Mouse (Mus musculus) MEL (cell line): Measurements from ENCODE around the gene Hdac11. TPM values are rescaled to one million over a fixed set of nuclear protein-coding genes. Genes with fewer than 3 reads are reported as not detected.

Source experiments
- DNase-seq: peaks from one replicate; pipeline ENCODE4 v3.0.0; 2011; ENCODE audit warnings: low read depth, low spot score
- H3K27ac ChIP-seq: 2 replicates; pipeline ENCODE4 v1.5.1; 2012; ENCODE audit warnings: low read depth, mild to moderate bottlenecking, control low read depth, low read length, moderate library complexity; ENCODE audit not compliant: control insufficient read depth
- H3K27me3 ChIP-seq, 2 experiments: fragments of 150-350 bp in 1 of 2; sonication (generic) in 1 of 2; 2 replicates each; pipeline ENCODE4 v1.6.1; 2012; ENCODE audit warnings: low read length in 2 of 2, mild to moderate bottlenecking in 2 of 2, improper control_type of control experiment in 1 of 2, moderate library complexity in 1 of 2; ENCODE audit not compliant: insufficient read depth in 2 of 2, control insufficient read depth in 1 of 2
- H3K36me3 ChIP-seq, 2 experiments: 2 replicates each; pipeline ENCODE4 v1.6.1; 2012 to 2014; ENCODE audit warnings: low read length in 2 of 2, improper control_type of control experiment in 1 of 2, inconsistent platforms in 1 of 2, mild to moderate bottlenecking in 1 of 2; ENCODE audit not compliant: insufficient read depth in 2 of 2, control insufficient read depth in 1 of 2
- H3K4me1 ChIP-seq, 2 experiments: fragments of 150-350 bp in 1 of 2; sonication (generic) in 1 of 2; 2 replicates each; pipeline ENCODE4 v1.6.1; 2012; ENCODE audit warnings: low read length in 2 of 2, improper control_type of control experiment in 1 of 2, mild to moderate bottlenecking in 1 of 2; ENCODE audit not compliant: insufficient read depth in 2 of 2, control insufficient read depth in 1 of 2
- H3K4me3 ChIP-seq, 2 experiments: fragments of 150-350 bp in 1 of 2; sonication (generic) in 1 of 2; 2 replicates each; pipeline ENCODE4 v1.5.1; 2012; ENCODE audit warnings: low read depth in 2 of 2, low read length in 2 of 2, mild to moderate bottlenecking in 2 of 2, moderate library complexity in 2 of 2, control low read depth in 1 of 2, improper control_type of control experiment in 1 of 2; ENCODE audit not compliant: control insufficient read depth in 1 of 2, insufficient read depth in 1 of 2
- H3K79me2 ChIP-seq: 2 replicates; pipeline ENCODE4 v1.6.1; 2012; ENCODE audit warnings: mild to moderate bottlenecking, low read length, moderate library complexity; ENCODE audit not compliant: control insufficient read depth, poor library complexity, insufficient read depth
- H3K9ac ChIP-seq: 2 replicates; pipeline ENCODE4 v1.6.1; 2012; ENCODE audit warnings: low read depth, mild to moderate bottlenecking, control low read depth, low read length, moderate library complexity; ENCODE audit not compliant: control insufficient read depth, poor library complexity, severe bottlenecking
- H3K9me3 ChIP-seq: fragments of 150-350 bp; sonication (generic); replicated peaks from 2 replicates; pipeline ENCODE4 v1.6.1; 2012; ENCODE audit warnings: mild to moderate bottlenecking, low read length, improper control_type of control experiment, moderate library complexity; ENCODE audit not compliant: insufficient read depth
- CHD1 ChIP-seq: IDR thresholded peaks from 2 replicates; pipeline ENCODE4 v1.6.1; 2012; ENCODE audit warnings: low read depth, mild to moderate bottlenecking, inconsistent platforms, low read length, improper control_type of control experiment
- ETS1 ChIP-seq: IDR thresholded peaks from 2 replicates; pipeline ENCODE4 v1.6.1; 2012; ENCODE audit warnings: low read depth, mild to moderate bottlenecking, inconsistent platforms, low read length, improper control_type of control experiment, moderate library complexity
- GATA1 ChIP-seq: IDR thresholded peaks from 2 replicates; pipeline ENCODE4 v1.6.1; 2011; ENCODE audit warnings: low read depth, low read length, improper control_type of control experiment
- MAFK ChIP-seq: IDR thresholded peaks from 2 replicates; pipeline ENCODE4 v1.6.1; 2011; ENCODE audit warnings: low read depth, mild to moderate bottlenecking, low read length, improper control_type of control experiment, borderline replicate concordance
- MXI1 ChIP-seq: IDR thresholded peaks from 2 replicates; pipeline ENCODE4 v1.6.1; 2011; ENCODE audit warnings: mild to moderate bottlenecking, low read depth, low read length, improper control_type of control experiment
- MYB ChIP-seq: IDR thresholded peaks from 2 replicates; pipeline ENCODE4 v1.6.1; 2011; ENCODE audit warnings: mild to moderate bottlenecking, low read depth, low read length, improper control_type of control experiment
- MYC ChIP-seq: IDR thresholded peaks from 2 replicates; pipeline ENCODE4 v1.6.1; 2011; ENCODE audit warnings: low read depth, mild to moderate bottlenecking, low read length, improper control_type of control experiment, moderate library complexity
- NELFE ChIP-seq: IDR thresholded peaks from 2 replicates; pipeline ENCODE4 v1.6.1; 2011; ENCODE audit warnings: low read depth, low read length, improper control_type of control experiment
- POLR2A ChIP-seq, 2 experiments: IDR thresholded peaks; 2 replicates each; pipeline ENCODE4 v1.6.1; 2011 to 2012; ENCODE audit warnings: low read length in 2 of 2, mild to moderate bottlenecking in 2 of 2, control low read depth in 1 of 2, improper control_type of control experiment in 1 of 2, low read depth in 1 of 2, moderate library complexity in 1 of 2; ENCODE audit not compliant: control insufficient read depth in 1 of 2, insufficient read depth in 1 of 2, poor library complexity in 1 of 2
- POLR2AphosphoS2 ChIP-seq: IDR thresholded peaks from 2 replicates; pipeline ENCODE4 v1.6.1; 2011; ENCODE audit warnings: low read length, improper control_type of control experiment
- POLR2AphosphoS5 ChIP-seq: IDR thresholded peaks from 2 replicates; pipeline ENCODE4 v1.6.1; 2012; ENCODE audit warnings: low read depth, borderline replicate concordance, mild to moderate bottlenecking, inconsistent platforms, low read length, moderate library complexity, mixed read lengths
- RAD21 ChIP-seq: IDR thresholded peaks from 2 replicates; pipeline ENCODE4 v1.6.1; 2011; ENCODE audit warnings: mild to moderate bottlenecking, low read depth, low read length, improper control_type of control experiment
- SIN3A ChIP-seq: IDR thresholded peaks from 2 replicates; pipeline ENCODE4 v1.6.1; 2012; ENCODE audit warnings: low read length, improper control_type of control experiment, inconsistent platforms
- TAL1 ChIP-seq: IDR thresholded peaks from 2 replicates; pipeline ENCODE4 v1.6.1; 2012; ENCODE audit warnings: mild to moderate bottlenecking, inconsistent platforms, low read length, moderate library complexity, mixed read lengths
- TBP ChIP-seq: IDR thresholded peaks from 2 replicates; pipeline ENCODE4 v1.8.0; 2011; ENCODE audit warnings: low read depth, low read length, improper control_type of control experiment
- TCF12 ChIP-seq: IDR thresholded peaks from 2 replicates; pipeline ENCODE4 v1.6.1; 2014; ENCODE audit warnings: low read depth, mild to moderate bottlenecking, inconsistent platforms, low read length, improper control_type of control experiment, moderate library complexity
- UBTF ChIP-seq: IDR thresholded peaks from 2 replicates; pipeline ENCODE4 v1.6.1; 2012; ENCODE audit warnings: low read depth, mild to moderate bottlenecking, inconsistent platforms, low read length, improper control_type of control experiment, moderate library complexity, borderline replicate concordance; ENCODE audit not compliant: insufficient read depth
- USF1 ChIP-seq: IDR thresholded peaks from 2 replicates; pipeline ENCODE4 v1.6.1; 2014; ENCODE audit warnings: low read depth, mild to moderate bottlenecking, inconsistent platforms, low read length, improper control_type of control experiment, moderate library complexity
- USF2 ChIP-seq, 2 experiments: IDR thresholded peaks; 2 replicates each; pipeline ENCODE4 v1.6.1; 2011 to 2012; ENCODE audit warnings: improper control_type of control experiment in 2 of 2, low read length in 2 of 2, borderline replicate concordance in 1 of 2, inconsistent platforms in 1 of 2, low read depth in 1 of 2, mild to moderate bottlenecking in 1 of 2; ENCODE audit not compliant: insufficient read depth in 1 of 2
- ZC3H11A ChIP-seq: IDR thresholded peaks from 2 replicates; pipeline ENCODE4 v1.6.1; 2012; ENCODE audit warnings: low read depth, mild to moderate bottlenecking, inconsistent platforms, low read length, improper control_type of control experiment
- ZKSCAN1 ChIP-seq: IDR thresholded peaks from 2 replicates; pipeline ENCODE4 v1.6.1; 2012; ENCODE audit warnings: low read depth, mild to moderate bottlenecking, inconsistent platforms, low read length, improper control_type of control experiment, moderate library complexity
- polyA plus RNA-seq, 2 experiments: library from polyadenylated mRNA; stranded (reverse) in 1 of 2; unstranded in 1 of 2; fragments of >175 nt in 1 of 2; fragments of >200 nt in 1 of 2; gene quantifications; 2 replicates each; pipeline versions ENCODE4 v1.2.1 to v1.2.4; 2012; ENCODE audit warnings: low replicate concordance in 2 of 2, low read depth in 1 of 2; ENCODE audit not compliant: insufficient read length in 2 of 2, insufficient read depth in 1 of 2, missing spikeins in 1 of 2
- total RNA-seq: library from RNA; depleted of rRNA; stranded (reverse); fragments of 300-350 nt; gene quantifications from 2 replicates; pipeline ENCODE4 v1.2.3, GENCODE M21; 2012

Gene Hdac11
- total and polyA plus RNA-seq, 3 experiments, result 3.3 to 6.0 TPM; not detected in 1

DNA sequence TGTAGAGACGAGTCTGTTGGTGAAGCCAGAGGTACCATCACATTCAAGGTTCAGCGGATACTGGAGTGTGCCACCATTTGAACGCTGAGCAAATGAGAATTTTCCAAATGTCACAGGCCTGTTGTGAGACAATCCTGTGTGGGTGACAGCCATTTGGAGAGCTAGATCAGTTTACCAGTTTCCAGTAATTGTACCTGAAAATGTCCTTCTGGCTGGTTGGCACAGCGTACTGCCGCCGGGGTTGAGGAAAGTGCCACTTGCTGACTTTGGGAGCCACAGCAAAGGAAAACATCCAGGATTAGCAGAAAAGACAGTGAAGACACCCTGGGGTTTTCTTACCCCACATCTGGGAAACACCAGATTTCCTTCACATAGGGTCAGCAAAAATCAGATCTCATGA, 33.5 kb downstream of the Hdac11 start:
- DNase-seq, result no peak
- Histone ChIP-seq H3K36me3 (no peaks in the 10 kb centered on the region), H3K9me3 (no peaks in the 10 kb centered on the region), H3K27me3 (peaks cover 4 to 5% of the 10 kb centered on the region in 2 experiments; a peak in 3 of 4 replicates), H3K27ac (no peak overlapping the region), H3K79me2 (no peaks in the 10 kb centered on the region), H3K9ac (no peak overlapping the region), H3K4me3 (no peak overlapping the region), H3K4me1 (no peaks in the 10 kb centered on the region)
- TF ChIP-seq ZC3H11A, result no peak
- TF ChIP-seq MYB, result no peak
- no peak for TF ChIP-seq POLR2AphosphoS2
- no peak for TF ChIP-seq TAL1
- no peak for TF ChIP-seq GATA1
- no peak for TF ChIP-seq RAD21
- TF ChIP-seq ETS1, result no peak
- no peak for TF ChIP-seq MYC
- TF ChIP-seq USF1, result no peak
- no peak for TF ChIP-seq USF2 (IDR thresholded peaks at IDR 0.05; ENCODE audit: borderline replicate concordance in 1 of 2, insufficient read depth in 1 of 2, low read depth in 1 of 2, low read length in 2 of 2)
- no peak for TF ChIP-seq ZKSCAN1
- no peak for TF ChIP-seq MAFK
- TF ChIP-seq POLR2A (IDR thresholded peaks at IDR 0.05; ENCODE audit: control insufficient read depth in 1 of 2, insufficient read depth in 1 of 2, low read depth in 1 of 2, low read length in 2 of 2, poor library complexity in 1 of 2), result no peak
- TF ChIP-seq MXI1, result no peak
- TF ChIP-seq CHD1, result no peak
- TF ChIP-seq TBP, result no peak
- no peak for TF ChIP-seq NELFE

DNA sequence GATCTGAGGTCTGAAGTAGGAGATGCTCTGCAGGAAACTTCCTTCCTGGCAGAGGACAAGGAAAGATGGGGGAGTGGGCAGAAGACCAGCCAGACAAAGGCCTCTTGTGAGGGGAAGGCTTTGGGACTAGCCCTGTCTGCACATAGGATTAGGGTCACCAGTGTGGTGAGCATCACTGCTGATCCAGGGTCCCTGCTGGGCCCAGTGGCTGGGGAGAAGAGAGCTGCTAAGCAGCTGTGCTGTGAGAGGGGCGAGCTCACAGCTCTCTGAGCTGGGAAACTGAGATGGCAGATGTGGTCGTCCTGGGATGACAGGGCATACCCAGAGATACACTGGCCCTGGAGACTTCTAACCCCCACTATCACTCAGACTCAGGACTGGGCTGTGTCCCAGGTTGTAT, 35.0 kb downstream of the Hdac11 start:
- no peaks in the 10 kb centered on the region for H3K36me3 ChIP-seq
- peaks cover 4 to 5% of the 10 kb centered on the region in 2 experiments for H3K27me3 ChIP-seq
- H3K9me3 ChIP-seq, result no peaks in the 10 kb centered on the region
- no peak overlapping the region for H3K27ac ChIP-seq
- no peak overlapping the region for H3K4me3 ChIP-seq
- H3K9ac ChIP-seq, result no peak overlapping the region
- DNase-seq, result no peak
- no peaks in the 10 kb centered on the region for H3K4me1 ChIP-seq
- H3K79me2 ChIP-seq, result no peaks in the 10 kb centered on the region
- no peak for TF ChIP-seq SIN3A
- TF ChIP-seq POLR2AphosphoS5, result no peak
- TF ChIP-seq MYC, result no peak
- TF ChIP-seq TCF12, result no peak
- TF ChIP-seq UBTF, result no peak
